10 mouse cellular contexts compared by ENCODE assay signal in genomic region chr11:79267171-79267570, GRCm38 (mm10). TPM values are rescaled to one million over a fixed set of nuclear protein-coding genes. Genes with fewer than 3 reads are reported as not detected.
DNase-seq lines count a peak whose midpoint lies in the region; ATAC-seq lines count a peak whose summit lies in the region.
"Had no signal": no experiment of that assay in that cellular context is flagged by ENCODE, and none has a peak within 500 bp of the region (broad histone marks: within the 10 kb centered on the region; RNA-seq: fewer than 3 reads in every experiment).

No protein-coding gene starts in this region.

- H3K27ac ChIP-seq in heart, embryonic 14.5 days (replicated peaks in 1 of 2; ENCODE audit: control insufficient read depth in 1 of 2, insufficient read depth in 1 of 2, low read depth in 2 of 2, low read length in 2 of 2): peak overlapping the region; percentile 45 to 55; a peak in 3 of 4 replicates
- H3K27ac ChIP-seq in hindbrain, embryonic 11.5 days (ENCODE audit: low read depth, low read length): no peak overlapping the region

- peak; percentile 9 for DNase-seq in gastrocnemius, adult 18-20 months (ENCODE audit: low spot score)
- no peak for DNase-seq in gastrocnemius, postnatal 36 days
- peak; percentile 57 for DNase-seq in NIH3T3 (ENCODE audit: low read depth)
- peak; percentile 37 for DNase-seq in left cerebral cortex, postnatal 4 days
- no peak for DNase-seq in hindbrain, embryonic 11.5 days (ENCODE audit: low spot score)

- H3K9ac ChIP-seq in heart, embryonic 14.5 days (ENCODE audit: low read length): no peak overlapping the region
- no peak overlapping the region for H3K9ac ChIP-seq in hindbrain, embryonic 11.5 days (ENCODE audit: low read depth, low read length)

- WGBS in heart, embryonic 14.5 days: 14% methylated on average over 1 of the region's 1 CpGs
- 58% methylated on average over 1 of the region's 1 CpGs for WGBS in hindbrain, embryonic 11.5 days

- H3K4me2 ChIP-seq in heart, embryonic 14.5 days (ENCODE audit: low read length): no peak overlapping the region
- H3K4me2 ChIP-seq in hindbrain, embryonic 11.5 days (replicated peaks; ENCODE audit: low read depth, low read length): no peak overlapping the region

- H3K4me1 ChIP-seq in heart, embryonic 14.5 days (ENCODE audit: control insufficient read depth in 2 of 2, insufficient read depth in 2 of 2, low read length in 2 of 2): peaks cover 2 to 7% of the 10 kb centered on the region in 2 experiments; a peak in 2 of 4 replicates
- H3K4me1 ChIP-seq in hindbrain, embryonic 11.5 days (replicated peaks; ENCODE audit: control insufficient read depth, insufficient read depth, low read length): no peaks in the 10 kb centered on the region

- intact Hi-C loops in gastrocnemius, postnatal 36 days (cut with DNase I): no loop called here
- intact Hi-C loops in left cerebral cortex, postnatal 4 days (cut with DNase I): no loop called here

- H3K27me3 ChIP-seq in heart, embryonic 14.5 days (ENCODE audit: control insufficient read depth, insufficient read depth, low read length): no peaks in the 10 kb centered on the region
- no peaks in the 10 kb centered on the region for H3K27me3 ChIP-seq in hindbrain, embryonic 11.5 days (ENCODE audit: control insufficient read depth, insufficient read depth, low read length)

- H3K36me3 ChIP-seq in heart, embryonic 14.5 days (ENCODE audit: control insufficient read depth, insufficient read depth, low read length): no peaks in the 10 kb centered on the region
- H3K36me3 ChIP-seq in hindbrain, embryonic 11.5 days (ENCODE audit: control insufficient read depth, insufficient read depth, low read length): no peaks in the 10 kb centered on the region

- peak; percentile 39; the same call in 1 of the 2 replicates for ATAC-seq in heart, embryonic 14.5 days (ENCODE audit: insufficient number of reproducible peaks, insufficient read depth, low FRiP score, low read depth)
- no peak for ATAC-seq in frontal cortex, adult (ENCODE audit: low TSS enrichment)
- ATAC-seq in inflammation-experienced regulatory T-cells, adult 6 months: no peak
- ATAC-seq in hindbrain, embryonic 11.5 days (ENCODE audit: low FRiP score): no peak

- no peaks in the 10 kb centered on the region for H3K9me3 ChIP-seq in heart, embryonic 14.5 days (ENCODE audit: control insufficient read depth, low read length)
- no peaks in the 10 kb centered on the region for H3K9me3 ChIP-seq in hindbrain, embryonic 11.5 days (ENCODE audit: control insufficient read depth, low read length)

- no peak overlapping the region for H3K4me3 ChIP-seq in heart, embryonic 14.5 days (ENCODE audit: control insufficient read depth in 1 of 2, insufficient read depth in 1 of 2, low read depth in 1 of 2, low read length in 2 of 2)
- no peak overlapping the region for H3K4me3 ChIP-seq in hindbrain, embryonic 11.5 days (ENCODE audit: low read depth, low read length)

RNA-seq across cellular contexts. Expression of gene Wsb1, which starts 12.7 kb away (rescaled TPM):
- 10 to 100 TPM in 1 of 2 experiments, 1 to 10 TPM in 1; 6.7 to 10.3 TPM for total RNA-seq in gastrocnemius, adult 18-20 months (2021)
- total RNA-seq in gastrocnemius, postnatal 36 days (2021): 1 to 10 TPM; 6.7 to 6.9 TPM
- polyA plus RNA-seq in heart, embryonic 14.5 days (2014; fragmentation: Nextera tagmentation; extraction: Ambion mirVana): 168 and 169 TPM in 2 replicates
- 100 to 1,000 TPM; 154 to 166 TPM for total RNA-seq in left cerebral cortex, postnatal 4 days (2021)
- 100 to 1,000 TPM in 1 of 3 experiments, 10 to 100 TPM in 2; 76.6 to 101 (median 89.4) TPM for polyA plus RNA-seq in inflammation-experienced regulatory T-cells, adult 6 months (2017; shearing (Covaris generic))
- polyA plus RNA-seq in hindbrain, embryonic 11.5 days (2014; fragmentation: Nextera tagmentation; extraction: Ambion mirVana): 469 and 501 TPM in 2 replicates

RNA-seq across cellular contexts. Expression of gene Gm9964, which starts 29.5 kb away (rescaled TPM):
- total RNA-seq in gastrocnemius, adult 18-20 months (2021): not detected
- total RNA-seq in gastrocnemius, postnatal 36 days (2021): not detected
- not detected in 2 replicates for polyA plus RNA-seq in heart, embryonic 14.5 days (2014; fragmentation: Nextera tagmentation; extraction: Ambion mirVana)
- total RNA-seq in left cerebral cortex, postnatal 4 days (2021): under 1 TPM in 1 of 2 experiments, not detected in 1; 0.52 TPM
- polyA plus RNA-seq in inflammation-experienced regulatory T-cells, adult 6 months (2017; shearing (Covaris generic)): not detected
- polyA plus RNA-seq in hindbrain, embryonic 11.5 days (2014; fragmentation: Nextera tagmentation; extraction: Ambion mirVana): not detected in 2 replicates
- total RNA-seq: neutrophil, adult 5-6 weeks had no signal
- polyA plus RNA-seq: large intestine, adult 2 months had no signal

Comparison
In these comparisons a context has a peak if more than half of its experiments do, and no peak if none do; other contexts are left out.
1. DNase-seq: peak in gastrocnemius, adult 18-20 months (single experiment), NIH3T3 (single experiment) and left cerebral cortex, postnatal 4 days (single experiment); none in gastrocnemius, postnatal 36 days (0 of 2) and hindbrain, embryonic 11.5 days (single experiment).
2. RNA of gene Wsb1, which starts 12.7 kb away (total RNA-seq): 154 to 166 TPM in left cerebral cortex, postnatal 4 days; 6.7 to 10.3 TPM in gastrocnemius, adult 18-20 months and 6.7 to 6.9 TPM in gastrocnemius, postnatal 36 days; every median in the first group is over 10 times any median in the second.